Mouse (Mus musculus) layer of hippocampus, adult 8-10 months (tissue): ENCODE data around the gene Ntn3. TPM values are rescaled to one million over a fixed set of nuclear protein-coding genes. Genes with fewer than 3 reads are reported as not detected.
A peak's percentile ranks its signal among the peaks of the same experiment; 100 is the strongest.

Source experiments
- DNase-seq, 2 experiments: peaks; one replicate each; pipeline ENCODE4 v3.0.0; 2022; ENCODE audit warnings: low spot score in 2 of 2
- total RNA-seq, 4 experiments: library from RNA; stranded (reverse); gene quantifications; 2 replicates each; pipeline ENCODE4 v1.2.4; 2022

Ntn3 gene
- total RNA-seq, 4 experiments from 2014 or later = 8.6 to 10.1 (median 9.3) TPM

DNA sequence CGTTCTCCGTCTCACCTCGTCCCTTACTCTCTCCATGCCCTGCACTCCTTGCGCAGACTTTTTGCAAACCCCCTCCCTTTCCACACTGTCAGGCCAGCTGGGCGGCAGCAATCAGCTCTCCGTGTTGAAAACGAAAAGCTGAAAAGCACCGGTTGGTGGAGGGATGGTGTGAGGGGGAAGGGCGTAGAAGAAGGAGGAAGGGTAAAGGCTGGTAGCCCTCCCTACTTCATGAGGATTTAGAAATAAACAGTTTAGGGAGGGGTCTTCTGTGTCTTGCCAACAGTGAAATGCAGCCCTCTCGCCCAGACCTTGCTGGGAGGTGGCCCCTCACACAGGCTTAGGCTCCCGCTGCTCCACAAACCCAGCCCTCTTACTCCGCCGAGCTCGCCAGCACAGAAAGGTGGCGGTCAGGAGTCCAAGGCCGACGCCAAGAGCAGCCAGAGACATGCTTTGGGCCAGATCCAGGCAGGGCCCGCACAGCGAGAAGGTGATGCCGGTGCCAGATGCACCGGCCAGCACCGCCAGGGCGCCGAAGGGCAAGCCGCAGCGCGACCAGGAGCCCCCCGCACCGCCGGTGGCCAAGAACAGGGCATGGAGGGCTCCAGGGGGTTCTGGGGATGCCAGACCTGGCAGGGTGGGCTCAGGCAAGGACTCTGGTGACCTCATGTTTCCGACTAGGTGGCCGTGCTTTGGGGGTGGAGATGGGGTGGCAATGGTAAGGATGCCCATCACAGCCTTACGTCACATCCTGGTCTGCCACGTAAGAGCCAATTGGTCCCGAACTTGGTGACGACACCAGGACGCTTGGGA, 2.5 kb upstream of the Ntn3 start:
- DNase-seq = peak; percentile 85 to 91

DNA sequence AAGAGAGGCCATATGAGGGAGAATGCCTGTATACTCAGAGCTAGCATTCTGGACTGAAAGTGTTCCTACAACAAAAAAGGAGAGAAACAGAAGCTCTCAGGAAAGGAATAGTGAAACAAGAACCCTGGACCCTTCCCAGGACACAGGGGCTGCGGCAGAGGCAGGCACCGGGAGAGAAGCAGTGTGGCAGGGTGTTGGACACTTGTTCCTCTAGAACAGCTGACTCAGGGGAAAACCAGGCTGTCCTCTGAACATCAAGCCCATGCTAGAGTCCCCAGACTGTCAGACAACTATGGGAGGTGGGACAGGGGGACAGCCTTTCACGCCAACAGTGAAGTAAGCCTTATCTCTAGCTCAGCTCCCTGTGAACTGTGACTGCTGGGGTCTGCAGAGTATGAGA, 1.3 kb upstream of the Ntn3 start:
- DNase-seq = no peak

DNA sequence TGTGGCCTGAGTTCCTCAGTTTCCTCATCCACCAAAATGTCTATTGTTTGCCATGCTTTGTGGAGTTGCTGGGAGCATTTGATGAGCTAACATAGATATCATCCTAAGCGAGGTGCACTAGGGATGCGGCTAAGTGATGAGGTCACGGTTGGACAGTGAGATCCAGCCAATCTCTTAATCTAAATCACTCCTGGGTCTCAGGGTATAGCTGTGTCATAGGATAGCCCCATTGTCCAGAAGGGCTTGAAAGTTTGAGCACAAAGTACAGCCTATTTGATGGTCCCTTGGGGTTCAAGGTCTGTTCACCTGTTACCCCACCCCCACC, 547 bp upstream of the Ntn3 start:
- DNase-seq = no peak

DNA sequence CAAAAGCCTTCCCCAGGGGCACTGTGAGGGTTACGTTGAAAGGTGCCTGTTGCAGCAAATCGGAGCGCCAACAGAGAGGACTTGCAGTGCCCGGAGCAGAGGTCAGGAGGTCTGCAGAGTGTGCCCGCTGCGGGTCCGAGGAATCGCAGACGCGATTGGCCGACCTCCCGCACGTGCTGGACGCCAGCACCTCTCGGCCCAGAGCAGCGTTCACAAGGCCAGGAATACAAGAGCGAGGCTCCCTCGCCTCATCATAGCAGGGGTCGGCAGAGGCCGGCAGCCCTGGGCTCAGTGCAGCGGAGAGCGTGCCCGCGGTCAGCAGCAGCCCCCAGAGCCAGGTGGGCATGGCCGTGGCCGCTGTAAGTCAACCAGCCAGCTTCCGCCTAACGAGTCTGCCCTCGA, 689 bp downstream of the Ntn3 start:
- DNase-seq = no peak

DNA sequence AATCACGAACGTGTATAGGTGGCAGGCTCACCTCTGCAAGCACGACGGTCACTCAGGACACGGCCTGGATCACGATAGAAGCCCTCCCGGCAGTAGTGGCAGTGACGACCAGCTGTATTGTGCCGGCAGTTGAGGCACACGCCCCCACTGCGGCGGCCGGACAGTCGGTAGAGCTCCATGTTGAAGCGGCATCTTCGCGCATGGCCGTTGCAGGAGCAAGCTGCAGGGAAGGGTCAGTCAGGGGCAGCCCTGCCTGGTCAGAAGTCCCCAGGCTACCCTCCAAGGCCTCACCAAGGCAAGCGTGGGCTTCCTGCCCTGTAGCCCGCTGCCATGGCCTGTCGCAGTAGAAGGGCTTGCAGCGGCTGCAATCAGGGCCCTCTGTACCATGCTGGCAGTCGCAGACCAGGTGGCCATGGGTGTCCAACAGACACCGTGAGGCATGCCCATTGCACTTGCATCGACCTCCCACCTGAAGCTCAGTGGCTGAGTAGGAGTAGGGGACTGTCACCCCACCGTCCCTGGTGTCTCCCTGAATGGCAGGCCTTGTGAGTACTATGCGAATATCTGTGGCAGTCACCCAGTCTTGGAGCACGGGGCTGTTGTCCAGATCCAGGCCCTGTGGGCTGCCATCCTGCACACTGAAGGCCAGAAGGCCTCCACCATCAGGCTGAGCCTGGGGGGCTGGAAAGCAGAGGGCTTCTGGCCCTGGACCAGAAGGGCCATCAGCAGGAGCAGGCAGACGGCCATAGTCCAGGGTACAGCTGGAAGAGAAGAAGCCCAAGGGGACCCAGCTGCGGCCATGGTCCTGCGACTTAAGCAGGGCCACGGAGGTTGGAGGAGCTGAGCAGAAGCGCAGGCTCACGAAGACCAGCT, 1.3 kb downstream of the Ntn3 start:
- no peak for DNase-seq

DNA sequence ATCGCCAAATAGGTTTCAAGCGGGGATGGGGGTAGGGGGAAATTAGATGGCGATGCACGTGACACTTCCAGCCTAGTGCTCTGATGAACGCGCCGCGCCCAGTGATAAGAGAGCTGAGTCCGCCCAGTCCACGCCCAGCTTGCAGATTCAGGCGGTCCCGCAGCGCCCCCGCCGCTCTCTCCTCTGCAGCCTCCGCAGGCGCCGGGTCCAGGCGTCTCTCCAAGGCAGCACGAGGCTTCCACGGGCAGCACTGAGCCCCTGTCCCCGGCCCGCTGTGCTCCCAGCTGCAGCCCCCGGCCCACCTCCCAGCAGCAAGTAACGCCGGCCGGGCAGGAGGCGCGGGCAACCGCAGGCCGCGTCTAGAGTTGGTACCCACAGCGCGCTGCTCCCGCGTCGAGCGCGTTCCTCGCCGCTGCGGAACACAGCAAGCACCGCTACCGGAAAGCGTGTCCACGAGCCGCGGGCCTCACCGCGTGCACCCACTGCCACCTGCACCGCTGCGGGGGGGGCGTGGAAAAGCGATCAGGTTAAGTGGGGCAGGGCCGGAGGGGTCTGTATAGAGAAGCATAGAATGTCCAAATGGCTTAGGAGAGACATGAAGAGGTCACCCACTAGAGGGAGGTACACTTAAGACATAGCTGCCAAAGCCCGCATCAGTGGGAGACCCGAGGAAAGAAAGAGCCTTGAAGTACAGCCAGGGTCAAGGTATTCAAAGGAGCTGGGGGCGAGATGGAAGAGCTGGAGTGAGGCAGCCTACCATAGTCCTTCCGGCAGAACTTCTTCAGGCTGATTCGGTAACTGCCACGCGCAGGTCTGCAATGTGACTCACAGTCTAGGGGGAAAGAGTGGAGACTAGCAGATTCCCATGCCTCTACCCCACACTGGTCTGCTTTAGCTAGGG, 2.6 kb downstream of the Ntn3 start:
- DNase-seq = peak; percentile 73 to 78

DNA sequence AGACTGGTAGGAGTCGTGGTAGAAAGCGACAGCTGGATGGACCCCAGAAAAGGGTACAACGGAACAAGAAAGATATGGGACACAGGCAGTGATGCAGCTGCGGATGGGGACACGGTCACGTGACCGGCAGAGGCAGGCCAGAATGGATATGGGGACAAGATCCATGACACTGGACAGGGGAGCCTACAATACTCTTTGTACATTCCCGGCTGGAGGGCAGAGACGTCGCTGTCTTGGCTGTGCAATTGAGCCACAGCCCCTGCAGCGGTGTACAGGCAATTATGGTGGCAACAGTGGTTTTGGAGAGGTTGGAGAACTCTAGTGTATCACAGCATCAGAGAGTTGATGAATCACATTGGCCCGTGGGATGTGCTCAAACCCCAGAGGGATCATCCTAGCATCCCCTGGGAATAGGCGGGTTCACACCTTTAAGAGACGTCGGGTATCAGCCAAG, 3.4 kb downstream of the Ntn3 start:
- peak in 1 of 2 experiments; percentile 62 for DNase-seq

DNA sequence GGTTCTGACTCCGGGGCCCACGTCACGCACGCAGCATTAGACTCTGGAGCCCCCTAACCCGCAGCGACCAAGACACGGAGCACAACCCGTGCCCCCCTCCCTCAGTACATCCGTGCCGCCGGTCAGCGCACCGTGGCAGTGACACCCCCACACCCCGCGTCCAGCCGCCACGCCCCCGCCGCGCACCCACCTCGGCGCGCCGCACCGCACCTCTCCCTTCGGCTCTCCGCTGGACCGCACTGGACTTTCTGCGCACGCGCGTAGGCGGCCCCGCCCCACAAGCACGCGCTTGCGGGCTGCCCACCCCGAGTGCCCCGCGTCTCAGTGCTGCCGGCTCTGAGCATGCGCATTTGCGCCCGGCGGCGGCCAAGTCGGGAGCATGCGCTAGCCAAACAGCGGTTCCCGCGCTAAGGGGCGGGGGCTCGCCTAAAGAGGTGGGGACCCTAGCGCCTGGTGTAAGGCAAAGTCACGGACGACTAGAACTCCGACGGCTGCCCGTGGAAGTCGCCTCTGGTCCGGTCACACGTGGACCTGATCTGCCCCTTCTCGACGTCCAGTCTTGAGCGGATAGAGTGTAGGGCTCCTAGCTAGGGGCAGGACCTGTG, 3.9 kb downstream of the Ntn3 start, which contains the start of gene Tbc1d24:
Gene Tbc1d24 (minus strand): TSS at position 279 of the 605 bp plus-strand sequence.
- DNase-seq = peak; percentile 90 to 93

DNA sequence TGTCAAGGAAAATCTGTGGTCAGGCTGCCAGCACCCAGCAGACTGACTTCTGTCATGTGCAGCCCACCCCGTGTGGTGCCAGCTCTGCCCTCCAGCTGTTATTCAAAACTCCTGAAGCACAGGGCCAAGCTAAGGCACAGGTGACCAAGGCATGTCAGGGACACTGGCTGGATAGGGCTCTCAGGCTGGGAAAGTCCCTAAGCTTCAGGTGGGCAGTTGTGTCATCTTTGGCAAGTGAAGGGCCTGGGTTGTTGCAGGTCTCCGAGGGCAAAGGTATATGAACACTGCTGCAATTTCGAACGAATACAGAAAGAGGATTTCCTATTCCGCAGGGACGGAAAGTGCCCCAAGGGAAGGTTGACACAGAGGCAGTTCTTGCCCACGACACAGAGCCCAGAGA, 4.5 kb downstream of the Ntn3 start:
- DNase-seq = no peak

DNA sequence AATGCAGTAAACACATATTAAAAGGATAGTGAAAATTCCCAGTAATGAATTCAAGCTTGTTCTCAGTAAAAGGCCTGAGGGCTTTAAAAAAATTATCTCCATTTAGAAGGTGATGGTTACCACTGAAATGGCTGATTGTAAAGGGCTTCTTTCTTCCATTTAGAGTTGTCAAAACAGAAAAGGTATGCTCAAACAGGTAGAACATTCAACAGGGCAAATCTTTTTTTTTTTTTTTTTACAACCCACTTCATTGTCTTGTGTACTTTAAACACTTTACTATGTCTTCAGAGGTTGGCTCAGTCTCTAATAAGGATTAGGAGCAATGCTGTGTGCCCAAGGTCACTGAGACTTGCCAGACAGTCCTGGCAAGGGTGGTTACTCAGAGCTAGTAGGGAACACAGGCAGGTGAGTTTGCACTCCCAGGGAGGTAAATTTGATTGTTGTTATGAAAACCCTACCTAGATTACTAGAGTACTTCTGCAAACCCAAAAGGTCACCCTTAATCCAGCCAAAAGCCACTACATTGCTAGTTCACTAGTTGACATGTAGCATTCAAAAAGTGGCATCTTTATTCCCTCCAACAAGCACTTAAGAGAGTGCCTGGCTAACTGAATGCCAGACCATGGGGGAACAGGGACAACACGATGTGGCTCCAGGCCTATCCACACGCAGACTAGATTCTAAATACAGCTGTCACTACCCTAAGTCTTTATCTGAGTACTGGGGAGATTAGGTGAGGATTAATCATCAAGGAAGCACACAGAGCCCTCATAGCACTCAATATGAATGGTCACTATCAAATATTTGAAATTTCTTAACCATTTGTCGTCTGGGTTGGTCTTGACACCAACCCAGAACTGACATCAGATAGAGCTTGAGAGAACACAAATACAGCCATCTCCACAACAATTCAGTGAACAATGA, 5.5 kb downstream of the Ntn3 start:
- no peak for DNase-seq

DNA sequence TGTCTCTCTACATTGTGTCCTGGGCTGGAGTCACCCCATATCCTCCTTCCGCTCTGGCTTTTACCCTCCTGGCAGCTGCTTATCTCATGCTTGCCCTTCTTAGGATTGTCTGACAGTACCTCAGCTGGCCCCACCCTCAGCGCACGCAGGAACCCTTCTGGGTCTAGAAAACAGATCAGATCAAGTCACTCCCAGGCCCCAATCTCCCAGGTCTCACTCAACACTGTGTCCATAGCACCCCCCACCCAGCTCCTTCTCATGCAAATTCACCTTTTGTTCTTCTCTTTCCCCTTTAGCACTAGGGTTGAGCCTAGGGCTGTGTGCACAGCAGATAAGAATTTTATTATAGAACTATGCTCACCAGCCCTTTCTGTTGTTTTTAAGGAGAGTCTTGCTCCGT, 6.3 kb downstream of the Ntn3 start:
- DNase-seq = no peak

DNA sequence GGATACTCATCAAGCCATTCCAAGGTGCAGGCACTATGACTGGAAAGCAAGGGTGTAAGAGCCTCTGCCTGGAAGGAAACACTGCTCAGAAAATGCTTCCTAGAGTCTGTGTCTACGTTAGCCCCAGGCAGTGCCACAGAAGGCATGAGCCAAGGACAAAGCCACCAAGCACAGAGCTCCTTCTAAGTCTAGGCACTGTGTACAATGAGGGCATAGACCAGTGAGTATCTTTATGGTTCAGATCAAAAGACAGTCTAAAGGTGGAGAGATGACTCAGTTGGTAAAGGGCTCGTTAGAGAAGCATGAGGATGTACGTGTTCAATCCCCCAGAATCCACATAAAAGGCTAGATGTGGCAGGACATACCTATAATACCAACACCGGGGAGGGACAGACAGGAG, 8.2 kb downstream of the Ntn3 start:
- no peak for DNase-seq

DNA sequence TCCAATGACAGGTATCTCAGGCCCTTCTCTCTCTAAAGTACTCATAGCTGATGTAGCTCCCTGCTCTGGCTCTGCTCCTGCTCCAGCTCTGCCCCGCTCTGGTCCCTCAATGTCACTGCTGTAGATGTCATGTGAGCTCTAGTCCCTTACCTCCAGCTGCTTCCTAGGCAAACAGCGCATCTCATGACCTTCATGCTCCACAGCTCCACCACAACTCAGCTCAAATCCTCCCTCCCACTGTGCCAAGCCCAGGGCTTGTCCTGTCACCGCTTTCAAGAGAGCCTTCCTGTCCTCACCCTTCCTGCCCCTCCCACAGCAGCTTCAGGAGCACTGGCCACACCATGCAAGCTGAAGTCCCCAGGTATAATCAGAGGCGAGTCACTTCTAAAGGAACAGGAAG, 9.6 kb downstream of the Ntn3 start:
- DNase-seq = no peak

DNA sequence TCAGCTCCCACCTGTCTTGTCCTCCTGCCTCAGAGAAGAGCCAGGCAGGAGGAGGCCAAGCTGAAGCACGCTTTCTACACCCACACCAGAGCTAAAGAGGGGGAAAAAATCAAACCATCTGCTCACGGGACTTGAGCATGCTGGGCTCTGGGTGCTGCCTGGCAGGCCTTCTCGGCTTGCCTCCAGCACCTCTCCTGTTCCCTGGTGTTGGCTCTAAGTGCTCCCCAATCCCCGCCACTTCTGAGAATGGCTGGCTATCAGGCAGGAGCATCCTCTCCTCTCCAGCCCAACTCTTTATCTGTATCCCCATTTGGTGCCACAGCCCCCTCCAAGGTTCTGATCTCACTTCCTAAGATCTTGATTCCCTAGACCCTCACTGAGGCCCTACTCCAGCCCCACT, 10.1 kb downstream of the Ntn3 start:
- DNase-seq = peak; percentile 75 to 80

DNA sequence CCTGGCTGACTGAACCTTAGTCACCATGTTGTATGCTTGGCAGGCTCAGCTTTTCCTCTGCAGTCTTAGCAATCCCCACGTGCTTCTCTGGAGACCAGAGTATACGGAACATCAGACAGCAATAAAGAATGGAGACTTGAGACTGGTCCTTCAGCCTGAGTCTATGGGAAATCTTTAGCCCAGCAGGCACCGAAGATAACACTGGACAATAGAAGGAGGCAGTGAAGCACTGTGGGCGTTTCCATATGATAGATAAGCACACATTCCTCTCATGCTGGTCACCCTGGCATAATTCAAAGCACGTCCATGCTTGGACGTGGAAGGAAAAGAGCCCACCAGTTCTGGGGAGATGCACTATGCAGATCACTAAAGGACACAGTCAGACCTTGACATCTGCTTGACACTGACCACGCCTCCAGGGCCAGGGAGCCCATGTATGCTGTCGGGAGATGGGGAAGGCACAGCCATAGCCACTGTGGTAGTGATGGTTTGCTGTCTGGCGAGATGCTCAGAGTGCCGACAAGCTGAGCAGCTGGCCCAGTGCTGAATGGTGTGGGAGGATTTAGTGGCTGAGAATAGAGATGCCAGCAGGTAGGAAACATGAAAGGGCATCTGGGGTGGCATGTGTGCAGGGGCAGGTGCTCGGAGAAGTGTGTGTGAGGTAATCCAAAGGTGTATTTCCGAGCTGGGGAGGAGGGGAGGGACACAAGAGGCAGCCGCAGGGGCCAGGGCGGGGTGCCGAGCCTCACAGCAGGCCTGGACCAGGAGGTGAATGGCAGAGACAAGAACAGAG, 12.1 kb downstream of the Ntn3 start:
- DNase-seq = peak; percentile 54 to 55

DNA sequence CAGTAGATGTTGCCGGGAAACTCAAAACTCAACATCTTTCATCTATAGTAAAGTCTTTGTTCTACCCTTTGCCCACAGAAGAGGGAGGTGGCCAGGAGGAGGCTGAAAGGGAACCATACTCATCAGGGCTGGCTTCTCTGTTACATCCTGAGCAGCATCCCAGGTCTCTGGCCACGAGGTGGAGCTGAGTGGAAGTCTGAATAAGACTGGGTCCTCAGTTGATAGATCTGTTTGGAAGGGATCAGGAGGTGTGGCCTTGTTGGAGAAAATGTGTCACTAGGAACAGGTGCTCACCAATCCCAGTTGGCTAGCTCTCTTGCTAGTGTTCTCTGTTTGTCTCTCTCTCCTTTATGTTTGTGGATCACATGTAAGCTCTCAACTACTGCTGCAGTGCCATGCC, 14.0 kb downstream of the Ntn3 start:
- DNase-seq = no peak

DNA sequence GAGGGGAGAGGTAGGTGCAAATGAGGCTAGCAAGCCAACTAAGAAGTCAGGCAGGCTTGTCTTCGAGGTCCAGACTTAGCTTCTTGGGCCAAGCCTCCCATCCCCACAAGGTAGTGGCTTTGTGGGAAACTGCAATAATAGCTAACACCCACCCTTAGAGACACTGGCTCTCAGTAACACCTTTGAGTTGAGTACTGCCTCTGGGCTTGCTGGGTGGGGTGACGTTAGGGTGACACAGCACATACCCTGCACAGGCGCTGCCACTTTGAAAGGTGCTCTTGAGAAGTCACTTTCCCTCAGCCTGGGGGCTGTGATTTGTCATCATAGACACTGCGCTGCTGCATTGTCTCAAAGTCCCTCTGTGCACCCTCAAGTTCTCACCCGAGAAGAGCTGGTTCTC, 15.6 kb downstream of the Ntn3 start:
- no peak for DNase-seq

DNA sequence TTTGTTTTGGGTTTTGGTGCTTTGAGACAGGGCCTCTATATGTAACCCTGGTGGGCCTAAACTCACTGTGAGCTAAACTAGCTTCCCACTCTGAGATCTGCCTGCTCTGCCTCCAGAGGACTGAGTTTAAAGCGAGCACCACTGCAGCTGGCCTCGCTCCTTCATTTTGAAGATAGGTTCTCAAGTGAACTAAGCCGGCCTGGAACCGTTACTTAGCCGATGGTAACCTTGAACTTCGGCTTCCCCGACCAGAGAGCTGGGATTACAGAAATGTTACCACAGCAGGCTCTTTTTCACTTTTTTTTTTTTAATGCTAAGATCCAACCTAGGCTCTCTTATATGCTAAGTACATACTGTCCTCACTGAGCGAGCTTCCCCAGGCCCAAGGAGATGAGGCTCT, 16.1 kb downstream of the Ntn3 start:
- DNase-seq = no peak

DNA sequence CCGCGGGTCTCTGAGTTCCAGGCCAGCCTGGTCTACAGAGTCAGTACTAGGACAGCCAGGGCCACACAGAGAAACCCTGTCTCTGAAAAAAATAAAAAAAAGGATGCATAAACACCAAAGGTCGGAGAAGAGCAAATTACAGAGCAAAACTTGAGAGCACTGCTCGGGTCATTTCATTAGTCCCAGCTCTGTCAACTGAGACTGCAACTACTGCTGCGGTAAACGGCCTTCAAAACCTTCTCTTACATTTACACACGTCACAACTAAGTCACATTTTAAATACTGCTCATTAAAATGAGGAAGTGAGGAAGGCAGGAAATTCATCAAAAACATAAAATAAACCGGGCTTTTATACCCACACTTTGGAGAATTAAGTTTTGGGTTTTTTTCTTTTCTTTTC, 16.5 kb downstream of the Ntn3 start:
- no peak for DNase-seq
